Mouse (Mus musculus) MEL (cell line): Measurements from ENCODE around the gene Rab44. TPM values are rescaled to one million over a fixed set of nuclear protein-coding genes. Genes with fewer than 3 reads are reported as not detected.

Experiments
- DNase-seq: peaks from one replicate; pipeline ENCODE4 v3.0.0; 2011; ENCODE audit warnings: low read depth, low spot score
- H3K27ac ChIP-seq: 2 replicates; pipeline ENCODE4 v1.5.1; 2012; ENCODE audit warnings: low read depth, mild to moderate bottlenecking, control low read depth, low read length, moderate library complexity; ENCODE audit not compliant: control insufficient read depth
- H3K27me3 ChIP-seq, 2 experiments: fragments of 150-350 bp in 1 of 2; sonication (generic) in 1 of 2; 2 replicates each; pipeline ENCODE4 v1.6.1; 2012; ENCODE audit warnings: low read length in 2 of 2, mild to moderate bottlenecking in 2 of 2, improper control_type of control experiment in 1 of 2, moderate library complexity in 1 of 2; ENCODE audit not compliant: insufficient read depth in 2 of 2, control insufficient read depth in 1 of 2
- H3K36me3 ChIP-seq, 2 experiments: 2 replicates each; pipeline ENCODE4 v1.6.1; 2012 to 2014; ENCODE audit warnings: low read length in 2 of 2, improper control_type of control experiment in 1 of 2, inconsistent platforms in 1 of 2, mild to moderate bottlenecking in 1 of 2; ENCODE audit not compliant: insufficient read depth in 2 of 2, control insufficient read depth in 1 of 2
- H3K4me1 ChIP-seq, 2 experiments: fragments of 150-350 bp in 1 of 2; sonication (generic) in 1 of 2; 2 replicates each; pipeline ENCODE4 v1.6.1; 2012; ENCODE audit warnings: low read length in 2 of 2, improper control_type of control experiment in 1 of 2, mild to moderate bottlenecking in 1 of 2; ENCODE audit not compliant: insufficient read depth in 2 of 2, control insufficient read depth in 1 of 2
- H3K4me3 ChIP-seq, 2 experiments: fragments of 150-350 bp in 1 of 2; sonication (generic) in 1 of 2; 2 replicates each; pipeline ENCODE4 v1.5.1; 2012; ENCODE audit warnings: low read depth in 2 of 2, low read length in 2 of 2, mild to moderate bottlenecking in 2 of 2, moderate library complexity in 2 of 2, control low read depth in 1 of 2, improper control_type of control experiment in 1 of 2; ENCODE audit not compliant: control insufficient read depth in 1 of 2, insufficient read depth in 1 of 2
- H3K79me2 ChIP-seq: 2 replicates; pipeline ENCODE4 v1.6.1; 2012; ENCODE audit warnings: mild to moderate bottlenecking, low read length, moderate library complexity; ENCODE audit not compliant: control insufficient read depth, poor library complexity, insufficient read depth
- H3K9ac ChIP-seq: 2 replicates; pipeline ENCODE4 v1.6.1; 2012; ENCODE audit warnings: low read depth, mild to moderate bottlenecking, control low read depth, low read length, moderate library complexity; ENCODE audit not compliant: control insufficient read depth, poor library complexity, severe bottlenecking
- H3K9me3 ChIP-seq: fragments of 150-350 bp; sonication (generic); replicated peaks from 2 replicates; pipeline ENCODE4 v1.6.1; 2012; ENCODE audit warnings: mild to moderate bottlenecking, low read length, improper control_type of control experiment, moderate library complexity; ENCODE audit not compliant: insufficient read depth
- E2F4 ChIP-seq: IDR thresholded peaks from 2 replicates; pipeline ENCODE4 v1.6.1; 2011; ENCODE audit warnings: low read depth, low read length, improper control_type of control experiment, borderline replicate concordance
- ETS1 ChIP-seq: IDR thresholded peaks from 2 replicates; pipeline ENCODE4 v1.6.1; 2012; ENCODE audit warnings: low read depth, mild to moderate bottlenecking, inconsistent platforms, low read length, improper control_type of control experiment, moderate library complexity
- HCFC1 ChIP-seq: IDR thresholded peaks from 2 replicates; pipeline ENCODE4 v1.6.1; 2012; ENCODE audit warnings: low read depth, mild to moderate bottlenecking, inconsistent platforms, low read length, improper control_type of control experiment, moderate library complexity
- KAT2A ChIP-seq: conservative IDR thresholded peaks from 2 replicates; pipeline ENCODE4 v1.6.1; 2012; ENCODE audit warnings: low read depth, low read length, improper control_type of control experiment, inconsistent platforms
- MEF2A ChIP-seq: IDR thresholded peaks from 2 replicates; pipeline ENCODE4 v1.6.1; 2014; ENCODE audit warnings: low read depth, mild to moderate bottlenecking, inconsistent platforms, low read length, improper control_type of control experiment; ENCODE audit not compliant: poor library complexity, insufficient replicate concordance, severe bottlenecking; ENCODE audit errors: extremely low read depth
- MYC ChIP-seq: IDR thresholded peaks from 2 replicates; pipeline ENCODE4 v1.6.1; 2011; ENCODE audit warnings: low read depth, mild to moderate bottlenecking, low read length, improper control_type of control experiment, moderate library complexity
- NELFE ChIP-seq: IDR thresholded peaks from 2 replicates; pipeline ENCODE4 v1.6.1; 2011; ENCODE audit warnings: low read depth, low read length, improper control_type of control experiment
- POLR2A ChIP-seq, 2 experiments: IDR thresholded peaks; 2 replicates each; pipeline ENCODE4 v1.6.1; 2011 to 2012; ENCODE audit warnings: low read length in 2 of 2, mild to moderate bottlenecking in 2 of 2, control low read depth in 1 of 2, improper control_type of control experiment in 1 of 2, low read depth in 1 of 2, moderate library complexity in 1 of 2; ENCODE audit not compliant: control insufficient read depth in 1 of 2, insufficient read depth in 1 of 2, poor library complexity in 1 of 2
- POLR2AphosphoS2 ChIP-seq: IDR thresholded peaks from 2 replicates; pipeline ENCODE4 v1.6.1; 2011; ENCODE audit warnings: low read length, improper control_type of control experiment
- RAD21 ChIP-seq: IDR thresholded peaks from 2 replicates; pipeline ENCODE4 v1.6.1; 2011; ENCODE audit warnings: mild to moderate bottlenecking, low read depth, low read length, improper control_type of control experiment
- SIN3A ChIP-seq: IDR thresholded peaks from 2 replicates; pipeline ENCODE4 v1.6.1; 2012; ENCODE audit warnings: low read length, improper control_type of control experiment, inconsistent platforms
- TAL1 ChIP-seq: IDR thresholded peaks from 2 replicates; pipeline ENCODE4 v1.6.1; 2012; ENCODE audit warnings: mild to moderate bottlenecking, inconsistent platforms, low read length, moderate library complexity, mixed read lengths
- TCF12 ChIP-seq: IDR thresholded peaks from 2 replicates; pipeline ENCODE4 v1.6.1; 2014; ENCODE audit warnings: low read depth, mild to moderate bottlenecking, inconsistent platforms, low read length, improper control_type of control experiment, moderate library complexity
- UBTF ChIP-seq: IDR thresholded peaks from 2 replicates; pipeline ENCODE4 v1.6.1; 2012; ENCODE audit warnings: low read depth, mild to moderate bottlenecking, inconsistent platforms, low read length, improper control_type of control experiment, moderate library complexity, borderline replicate concordance; ENCODE audit not compliant: insufficient read depth
- ZMIZ1 ChIP-seq: IDR thresholded peaks from 2 replicates; pipeline ENCODE4 v1.6.1; 2012; ENCODE audit warnings: low read depth, mild to moderate bottlenecking, inconsistent platforms, low read length, improper control_type of control experiment, moderate library complexity
- ZNF384 ChIP-seq: IDR thresholded peaks from 2 replicates; pipeline ENCODE4 v1.6.1; 2012; ENCODE audit warnings: low read depth, mild to moderate bottlenecking, inconsistent platforms, low read length, improper control_type of control experiment
- polyA plus RNA-seq, 2 experiments: library from polyadenylated mRNA; stranded (reverse) in 1 of 2; unstranded in 1 of 2; fragments of >175 nt in 1 of 2; fragments of >200 nt in 1 of 2; gene quantifications; 2 replicates each; pipeline versions ENCODE4 v1.2.1 to v1.2.4; 2012; ENCODE audit warnings: low replicate concordance in 2 of 2, low read depth in 1 of 2; ENCODE audit not compliant: insufficient read length in 2 of 2, insufficient read depth in 1 of 2, missing spikeins in 1 of 2
- total RNA-seq: library from RNA; depleted of rRNA; stranded (reverse); fragments of 300-350 nt; gene quantifications from 2 replicates; pipeline ENCODE4 v1.2.3, GENCODE M21; 2012

Rab44 gene
- total and polyA plus RNA-seq, 3 experiments: 7.0 to 9.5 TPM; not detected in 1

- no peak overlapping the region for H3K27ac ChIP-seq
- TF ChIP-seq TCF12 (no peak), UBTF (no peak), NELFE (no peak), E2F4 (no peak), MYC (no peak), HCFC1 (no peak), KAT2A (no peak)
- TF ChIP-seq, all 39 proteins: peak for 0
- no peak for DNase-seq
- Histone ChIP-seq H3K4me3 (no peak overlapping the region), H3K27me3 (no peaks in the 10 kb centered on the region), H3K36me3 (peaks cover 0 to 17% of the 10 kb centered on the region in 2 experiments; a peak in 2 of 4 replicates), H3K79me2 (no peaks in the 10 kb centered on the region), H3K9me3 (no peaks in the 10 kb centered on the region), H3K4me1 (peaks cover 11 to 29% of the 10 kb centered on the region in 2 experiments), H3K9ac (no peak overlapping the region)
These were observed 31.2 kb downstream of the Rab44 start for GRCm38 (mm10) chr17:29145101-29145500.

GRCm38 (mm10) chr17:29147273-29147672, 33.3 kb downstream of the Rab44 start:
- Histone ChIP-seq H3K4me1 (peaks cover 0 to 9% of the 10 kb centered on the region in 2 experiments; a peak in 3 of 4 replicates), H3K9me3 (no peaks in the 10 kb centered on the region), H3K27ac (no peak overlapping the region), H3K79me2 (no peaks in the 10 kb centered on the region), H3K4me3 (no peak overlapping the region), H3K27me3 (no peaks in the 10 kb centered on the region), H3K36me3 (peaks cover 0 to 2% of the 10 kb centered on the region in 2 experiments; a peak in 2 of 4 replicates), H3K9ac (no peak overlapping the region)
- TF ChIP-seq SIN3A (no peak), ZNF384 (no peak), POLR2A (IDR thresholded peaks at IDR 0.05; ENCODE audit: control insufficient read depth in 1 of 2, insufficient read depth in 1 of 2, low read depth in 1 of 2, low read length in 2 of 2, poor library complexity in 1 of 2) (no peak), POLR2AphosphoS2 (no peak), E2F4 (no peak), RAD21 (no peak), MEF2A (no peak)
- no peak for DNase-seq

- no peaks in the 10 kb centered on the region; a peak in 1 of 4 replicates for H3K36me3 ChIP-seq
- H3K27me3 ChIP-seq: no peaks in the 10 kb centered on the region
- no peak for DNase-seq
- H3K9ac ChIP-seq: no peak overlapping the region
- TF ChIP-seq MYC (no peak), TAL1 (no peak), POLR2AphosphoS2 (no peak), ETS1 (no peak), ZMIZ1 (no peak), HCFC1 (no peak)
- TF ChIP-seq, all 39 proteins: peak for 0
- Histone ChIP-seq H3K4me1 (peaks cover 0 to 4% of the 10 kb centered on the region in 2 experiments; a peak in 1 of 4 replicates), H3K9me3 (no peaks in the 10 kb centered on the region), H3K4me3 (no peak overlapping the region), H3K79me2 (no peaks in the 10 kb centered on the region), H3K27ac (no peak overlapping the region)
These were observed 33.8 kb downstream of the Rab44 start for GRCm38 (mm10) chr17:29147773-29148172.
